Comparison of ENCODE assay signal across 26 mouse cellular contexts in the genomic region with DNA sequence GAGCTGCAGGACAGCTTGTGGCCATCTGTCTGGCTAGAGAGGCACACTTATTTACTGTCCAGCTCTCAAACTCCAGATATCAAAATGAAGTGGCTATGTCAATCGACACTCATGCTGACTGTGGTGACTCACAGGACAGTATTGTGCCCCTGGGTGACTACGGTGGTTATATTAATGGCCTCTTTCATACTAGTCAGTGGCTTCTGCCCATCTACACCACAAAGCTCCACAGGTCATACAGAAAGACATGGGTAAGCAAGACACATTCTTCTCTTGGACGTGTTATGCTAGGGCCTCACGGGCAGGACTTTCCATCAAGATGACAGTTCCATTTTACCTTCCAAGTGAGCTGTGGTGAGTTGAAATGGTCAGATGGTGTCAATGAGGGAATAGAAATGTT.
DNase-seq lines count a peak whose midpoint lies in the region; ATAC-seq and TF ChIP-seq lines count a peak whose summit lies in the region.
"Had no signal": no experiment of that assay in that cellular context is flagged by ENCODE, and none has a peak within 500 bp of the region (broad histone marks: within the 10 kb centered on the region; RNA-seq: fewer than 3 reads in every experiment).

No protein-coding gene starts in this region.

- ATAC-seq in embryonic facial prominence, embryonic 14.5 days (ENCODE audit: low read depth): no peak
- ATAC-seq in heart, embryonic 16.5 days (replicated peaks; ENCODE audit: extremely low read depth, insufficient read depth, low FRiP score): no peak
- ATAC-seq in heart, embryonic 11.5 days (replicated peaks; ENCODE audit: insufficient number of reproducible peaks, low FRiP score, low TSS enrichment): no peak
- ATAC-seq in forebrain, postnatal 0 days: no peak
- ATAC-seq: CD4-positive, CD25-positive, alpha-beta regulatory T cell, adult 4 months; forebrain, embryonic 15.5 days; hindbrain, postnatal 0 days; inflammation-experienced regulatory T-cells, adult 6 months; intestine, embryonic 16.5 days; Patski had no signal

- TF ChIP-seq CTCF in forebrain, postnatal 0 days (IDR thresholded peaks at IDR 0.05; ENCODE audit: low read depth): no peak

- WGBS in embryonic facial prominence, embryonic 14.5 days: 84% methylated on average over 4 of the region's 4 CpGs
- 88% methylated on average over 4 of the region's 4 CpGs for WGBS in embryonic facial prominence, embryonic 10.5 days
- WGBS in heart, embryonic 16.5 days: 58% methylated on average over 4 of the region's 4 CpGs
- 66% methylated on average over 4 of the region's 4 CpGs for WGBS in heart, embryonic 11.5 days (ENCODE audit: insufficient replicate concordance)
- WGBS in forebrain, postnatal 0 days: 90% methylated on average over 4 of the region's 4 CpGs

- no peaks in the 10 kb centered on the region for H3K36me3 ChIP-seq in embryonic facial prominence, embryonic 14.5 days (ENCODE audit: control insufficient read depth, insufficient read depth, low read length)
- H3K36me3 ChIP-seq in embryonic facial prominence, embryonic 10.5 days (replicated peaks): no peaks in the 10 kb centered on the region
- no peaks in the 10 kb centered on the region for H3K36me3 ChIP-seq in heart, embryonic 16.5 days (ENCODE audit: control insufficient read depth, insufficient read depth)
- no peaks in the 10 kb centered on the region for H3K36me3 ChIP-seq in heart, embryonic 11.5 days (ENCODE audit: control insufficient read depth, insufficient read depth, low read length)
- H3K36me3 ChIP-seq in forebrain, postnatal 0 days (ENCODE audit: insufficient read depth): no peaks in the 10 kb centered on the region
- H3K36me3 ChIP-seq: embryonic facial prominence, embryonic 13.5 days; forebrain, embryonic 12.5 days; forebrain, embryonic 15.5 days; heart, embryonic 12.5 days; heart, embryonic 15.5 days had no signal

- peaks cover 6% of the 10 kb centered on the region for H3K4me1 ChIP-seq in embryonic facial prominence, embryonic 14.5 days (ENCODE audit: control insufficient read depth, insufficient read depth, low read length)
- peaks cover 5% of the 10 kb centered on the region for H3K4me1 ChIP-seq in embryonic facial prominence, embryonic 10.5 days
- peaks cover 22% of the 10 kb centered on the region for H3K4me1 ChIP-seq in heart, embryonic 16.5 days (ENCODE audit: control insufficient read depth, insufficient read depth, low read length)
- peaks cover 19% of the 10 kb centered on the region for H3K4me1 ChIP-seq in heart, embryonic 11.5 days (ENCODE audit: control insufficient read depth, insufficient read depth, low read length)
- H3K4me1 ChIP-seq in forebrain, postnatal 0 days (ENCODE audit: insufficient read depth): no peaks in the 10 kb centered on the region
- H3K4me1 ChIP-seq: forebrain, embryonic 12.5 days; forebrain, embryonic 15.5 days had no signal

- no peak for DNase-seq in embryonic facial prominence, embryonic 14.5 days (ENCODE audit: low spot score)
- DNase-seq in embryonic facial prominence, embryonic 10.5 days (ENCODE audit: low spot score): no peak
- peak; percentile 63 for DNase-seq in Muller cell, postnatal 12 days (ENCODE audit: inconsistent ontology term)
- DNase-seq in forebrain, postnatal 0 days: no peak
- no peak for DNase-seq in cerebellum, adult 11-12 months
- DNase-seq: adrenal gland, postnatal 10 days; adrenal gland, postnatal 36 days; cerebellum, adult 2 months; cerebellum, adult 9-11 months; cerebellum, postnatal 25 days; heart, postnatal 14 days; heart, postnatal 4 days; kidney, adult 18-20 months had no signal

- 0 out of 2 replicates have a peak overlapping the region, but pooled peaks have one; percentile 15 for H3K27ac ChIP-seq in embryonic facial prominence, embryonic 14.5 days (replicated peaks; ENCODE audit: low read depth, low read length)
- H3K27ac ChIP-seq in embryonic facial prominence, embryonic 10.5 days (replicated peaks): no peak overlapping the region
- H3K27ac ChIP-seq in heart, embryonic 16.5 days (ENCODE audit: low read length): 0 out of 2 replicates have a peak overlapping the region, but pooled peaks have one; percentile 0
- no peak overlapping the region for H3K27ac ChIP-seq in heart, embryonic 11.5 days (ENCODE audit: low read depth, low read length)
- no peak overlapping the region for H3K27ac ChIP-seq in forebrain, postnatal 0 days (ENCODE audit: low read depth, low read length)
- H3K27ac ChIP-seq: embryonic facial prominence, embryonic 13.5 days; forebrain, embryonic 12.5 days; forebrain, embryonic 15.5 days; heart, embryonic 15.5 days; hindbrain, embryonic 14.5 days; hindbrain, postnatal 0 days had no signal

- no peaks in the 10 kb centered on the region for H3K9me3 ChIP-seq in embryonic facial prominence, embryonic 14.5 days (ENCODE audit: control insufficient read depth, low read length)
- no peaks in the 10 kb centered on the region for H3K9me3 ChIP-seq in embryonic facial prominence, embryonic 10.5 days
- no peaks in the 10 kb centered on the region for H3K9me3 ChIP-seq in heart, embryonic 16.5 days (replicated peaks; ENCODE audit: control insufficient read depth, low read length)
- no peaks in the 10 kb centered on the region for H3K9me3 ChIP-seq in heart, embryonic 11.5 days (replicated peaks; ENCODE audit: control insufficient read depth, low read length)
- no peaks in the 10 kb centered on the region for H3K9me3 ChIP-seq in forebrain, postnatal 0 days (ENCODE audit: low read length)
- H3K9me3 ChIP-seq: embryonic facial prominence, embryonic 13.5 days; forebrain, embryonic 12.5 days; forebrain, embryonic 15.5 days; heart, embryonic 12.5 days; heart, embryonic 15.5 days had no signal

- H3K4me3 ChIP-seq in embryonic facial prominence, embryonic 14.5 days (ENCODE audit: low read depth, low read length): no peak overlapping the region
- no peak overlapping the region for H3K4me3 ChIP-seq in embryonic facial prominence, embryonic 10.5 days
- H3K4me3 ChIP-seq in heart, embryonic 16.5 days (ENCODE audit: low read length): no peak overlapping the region
- H3K4me3 ChIP-seq in heart, embryonic 11.5 days (ENCODE audit: low read depth, low read length): no peak overlapping the region
- no peak overlapping the region for H3K4me3 ChIP-seq in forebrain, postnatal 0 days (ENCODE audit: low read depth, low read length)
- H3K4me3 ChIP-seq: embryonic facial prominence, embryonic 13.5 days; forebrain, embryonic 12.5 days; forebrain, embryonic 15.5 days; heart, embryonic 12.5 days; heart, embryonic 15.5 days had no signal

- no peaks in the 10 kb centered on the region for H3K27me3 ChIP-seq in embryonic facial prominence, embryonic 14.5 days (replicated peaks; ENCODE audit: control insufficient read depth, insufficient read depth, low read length)
- peaks cover 5% of the 10 kb centered on the region for H3K27me3 ChIP-seq in embryonic facial prominence, embryonic 10.5 days (replicated peaks; ENCODE audit: low read depth, poor library complexity, severe bottlenecking)
- H3K27me3 ChIP-seq in heart, embryonic 16.5 days (ENCODE audit: control insufficient read depth, insufficient read depth, low read length): no peaks in the 10 kb centered on the region
- H3K27me3 ChIP-seq in heart, embryonic 11.5 days (ENCODE audit: control insufficient read depth, insufficient read depth, low read length): no peaks in the 10 kb centered on the region
- no peaks in the 10 kb centered on the region for H3K27me3 ChIP-seq in forebrain, postnatal 0 days (ENCODE audit: insufficient read depth, low read length)
- H3K27me3 ChIP-seq: embryonic facial prominence, embryonic 13.5 days; forebrain, embryonic 12.5 days; forebrain, embryonic 15.5 days; heart, embryonic 12.5 days; heart, embryonic 15.5 days; Patski had no signal

- no peak overlapping the region for H3K9ac ChIP-seq in embryonic facial prominence, embryonic 14.5 days (ENCODE audit: low read depth, low read length)
- no peak overlapping the region for H3K9ac ChIP-seq in heart, embryonic 16.5 days (ENCODE audit: low read length)
- H3K9ac ChIP-seq in heart, embryonic 11.5 days (ENCODE audit: low read depth, low read length): no peak overlapping the region
- no peak overlapping the region for H3K9ac ChIP-seq in forebrain, postnatal 0 days
- H3K9ac ChIP-seq: embryonic facial prominence, embryonic 13.5 days; forebrain, embryonic 12.5 days; forebrain, embryonic 15.5 days; heart, embryonic 12.5 days; heart, embryonic 15.5 days; hindbrain, embryonic 14.5 days had no signal

- H3K4me2 ChIP-seq in embryonic facial prominence, embryonic 14.5 days (ENCODE audit: low read depth, low read length): no peak overlapping the region
- H3K4me2 ChIP-seq in heart, embryonic 16.5 days (ENCODE audit: low read depth, low read length): no peak overlapping the region
- no peak overlapping the region for H3K4me2 ChIP-seq in heart, embryonic 11.5 days
- no peak overlapping the region for H3K4me2 ChIP-seq in forebrain, postnatal 0 days (ENCODE audit: low read depth)
- H3K4me2 ChIP-seq: embryonic facial prominence, embryonic 13.5 days; forebrain, embryonic 12.5 days; forebrain, embryonic 15.5 days; heart, embryonic 12.5 days; heart, embryonic 15.5 days; hindbrain, embryonic 14.5 days had no signal

Comparison
In these comparisons a context has a peak if more than half of its experiments do, and no peak if none do; other contexts are left out.
1. H3K27ac ChIP-seq: peak in embryonic facial prominence, embryonic 14.5 days (single experiment) and heart, embryonic 16.5 days (single experiment); none in embryonic facial prominence, embryonic 10.5 days (single experiment), heart, embryonic 11.5 days (single experiment) and forebrain, postnatal 0 days (single experiment).